Mouse (Mus musculus): ENCODE data around the gene Fth1.

- no peak for TF ChIP-seq POLR2A (IDR thresholded peaks at IDR 0.05; ENCODE audit: control insufficient read depth, low read depth, low read length)
- TF ChIP-seq CTCF (IDR thresholded peaks at IDR 0.05; ENCODE audit: control insufficient read depth, insufficient read depth, insufficient replicate concordance, low read depth, low read length), result no peak
These were observed 27.5 kb upstream of the Fth1 start for GRCm38 (mm10) chr19:9952912-9953311.

Data from testis, adult 2 months (tissue).